In genomic region chr11:79144741-79145140, GRCm38 (mm10) we compare ENCODE assay signal across 9 mouse cellular contexts. TPM values are rescaled to one million over a fixed set of nuclear protein-coding genes. Genes with fewer than 3 reads are reported as not detected.
DNase-seq lines count a peak whose midpoint lies in the region; ATAC-seq and TF ChIP-seq lines count a peak whose summit lies in the region.
"Had no signal": no experiment of that assay in that cellular context is flagged by ENCODE, and none has a peak within 500 bp of the region (broad histone marks: within the 10 kb centered on the region; RNA-seq: fewer than 3 reads in every experiment).

No protein-coding gene starts in this region.

- H3K36me3 ChIP-seq in kidney, embryonic 15.5 days, result no peaks in the 10 kb centered on the region
- no peaks in the 10 kb centered on the region for H3K36me3 ChIP-seq in embryonic facial prominence, embryonic 14.5 days (ENCODE audit: control insufficient read depth, insufficient read depth, low read length)
- H3K36me3 ChIP-seq in intestine, embryonic 15.5 days, result no peaks in the 10 kb centered on the region
- H3K36me3 ChIP-seq in myocyte (ENCODE audit: control insufficient read depth, insufficient read depth), result no peaks in the 10 kb centered on the region
- H3K36me3 ChIP-seq: G1E had no signal

- no peaks in the 10 kb centered on the region for H3K9me3 ChIP-seq in kidney, embryonic 15.5 days (replicated peaks)
- no peaks in the 10 kb centered on the region for H3K9me3 ChIP-seq in embryonic facial prominence, embryonic 14.5 days (ENCODE audit: control insufficient read depth, low read length)
- no peaks in the 10 kb centered on the region for H3K9me3 ChIP-seq in intestine, embryonic 15.5 days
- H3K9me3 ChIP-seq: G1E had no signal

- no peak for ATAC-seq in kidney, embryonic 15.5 days (replicated peaks; ENCODE audit: low FRiP score)
- ATAC-seq in embryonic facial prominence, embryonic 14.5 days (ENCODE audit: low read depth), result no peak
- no peak for ATAC-seq in intestine, embryonic 15.5 days

- no peak for DNase-seq in kidney, adult 9 months
- DNase-seq in embryonic facial prominence, embryonic 14.5 days (ENCODE audit: low spot score), result no peak
- no peak for DNase-seq in cerebellum, adult 9-11 months
- DNase-seq in right cerebral cortex, postnatal 4 days, result no peak
- DNase-seq in layer of hippocampus, postnatal 10 days (ENCODE audit: low spot score in 2 of 2), result no peak

- peaks cover 38% of the 10 kb centered on the region for H3K4me1 ChIP-seq in kidney, embryonic 15.5 days
- H3K4me1 ChIP-seq in embryonic facial prominence, embryonic 14.5 days (ENCODE audit: control insufficient read depth, insufficient read depth, low read length), result peaks cover 30% of the 10 kb centered on the region
- H3K4me1 ChIP-seq in intestine, embryonic 15.5 days (replicated peaks), result peaks cover 40% of the 10 kb centered on the region

- H3K9ac ChIP-seq in kidney, embryonic 15.5 days, result no peak overlapping the region
- peak overlapping the region; percentile 86 for H3K9ac ChIP-seq in embryonic facial prominence, embryonic 14.5 days (ENCODE audit: low read depth, low read length)
- peak overlapping the region; percentile 93 for H3K9ac ChIP-seq in intestine, embryonic 15.5 days

- H3K27me3 ChIP-seq in kidney, embryonic 15.5 days, result no peaks in the 10 kb centered on the region
- no peaks in the 10 kb centered on the region for H3K27me3 ChIP-seq in embryonic facial prominence, embryonic 14.5 days (replicated peaks; ENCODE audit: control insufficient read depth, insufficient read depth, low read length)
- no peaks in the 10 kb centered on the region for H3K27me3 ChIP-seq in intestine, embryonic 15.5 days (replicated peaks)
- no peaks in the 10 kb centered on the region for H3K27me3 ChIP-seq in myocyte (ENCODE audit: control insufficient read depth, insufficient read depth, insufficient read length)

- peaks cover 13% of the 10 kb centered on the region for H3K79me2 ChIP-seq in myocyte (ENCODE audit: control insufficient read depth, insufficient read depth)

- H3K4me3 ChIP-seq in kidney, embryonic 15.5 days (replicated peaks), result peak overlapping the region; percentile 72
- H3K4me3 ChIP-seq in embryonic facial prominence, embryonic 14.5 days (ENCODE audit: low read depth, low read length), result peak overlapping the region; percentile 95
- peak overlapping the region; percentile 85 for H3K4me3 ChIP-seq in intestine, embryonic 15.5 days (replicated peaks)
- peak overlapping the region; percentile 89 for H3K4me3 ChIP-seq in myocyte

- peak overlapping the region; percentile 72 for H3K4me2 ChIP-seq in kidney, embryonic 15.5 days
- peak overlapping the region; percentile 87 for H3K4me2 ChIP-seq in embryonic facial prominence, embryonic 14.5 days (ENCODE audit: low read depth, low read length)
- peak overlapping the region; percentile 79 for H3K4me2 ChIP-seq in intestine, embryonic 15.5 days (replicated peaks)
- H3K4me2 ChIP-seq in myocyte (ENCODE audit: low read depth), result peak overlapping the region; percentile 81

- 52% methylated on average over 1 of the region's 1 CpGs for WGBS in kidney, embryonic 15.5 days
- 60% methylated on average over 1 of the region's 1 CpGs for WGBS in embryonic facial prominence, embryonic 14.5 days
- WGBS in intestine, embryonic 15.5 days, result 51% methylated on average over 1 of the region's 1 CpGs

- no peak overlapping the region for H3K27ac ChIP-seq in kidney, embryonic 15.5 days
- H3K27ac ChIP-seq in embryonic facial prominence, embryonic 14.5 days (replicated peaks; ENCODE audit: low read depth, low read length), result no peak overlapping the region
- no peak overlapping the region for H3K27ac ChIP-seq in intestine, embryonic 15.5 days

- TF ChIP-seq POLR2A in myocyte (IDR thresholded peaks at IDR 0.05; ENCODE audit: insufficient read length, low read depth), result no peak

- no peak overlapping the region for H3ac ChIP-seq in myocyte (ENCODE audit: control insufficient read depth, insufficient read length)

TF ChIP-seq in myocyte, 11 proteins besides CTCF, POLR2A, EP300 and RAD21:
- no peak for TF ChIP-seq USF1 (IDR thresholded peaks at IDR 0.05; ENCODE audit: low read depth)

RNA-seq across cellular contexts. Expression of gene Ksr1, which starts 1.5 kb away (rescaled TPM):
- polyA plus RNA-seq in kidney, embryonic 15.5 days (2015; fragmentation: Nextera tagmentation; extraction: Ambion mirVana), result 2.6 and 3.3 TPM in 2 replicates
- 10.4 and 10.8 TPM in 2 replicates for polyA plus RNA-seq in embryonic facial prominence, embryonic 14.5 days (2014; fragmentation: Nextera tagmentation; extraction: Ambion mirVana)
- 3.5 and 4.4 TPM in 2 replicates for polyA plus RNA-seq in intestine, embryonic 15.5 days (2015; fragmentation: Nextera tagmentation; extraction: Ambion mirVana)
- polyA plus RNA-seq in myocyte (2012; fragmentation: generic; extraction: Trizol), result 20.6 TPM
- 100 to 1,000 TPM in 1 of 2 experiments, 10 to 100 TPM in 1; 94.1 to 106 TPM for total RNA-seq in layer of hippocampus, postnatal 10 days (2021)
